Mouse (Mus musculus) brain, embryonic 18.5 days (tissue): ENCODE data around the gene Tbx6.

Source experiments
- DNase-seq: peaks from one replicate; pipeline ENCODE4 v3.0.0-alpha.2; 2012; ENCODE audit warnings: low read depth, low spot score

Tbx6 gene

DNA sequence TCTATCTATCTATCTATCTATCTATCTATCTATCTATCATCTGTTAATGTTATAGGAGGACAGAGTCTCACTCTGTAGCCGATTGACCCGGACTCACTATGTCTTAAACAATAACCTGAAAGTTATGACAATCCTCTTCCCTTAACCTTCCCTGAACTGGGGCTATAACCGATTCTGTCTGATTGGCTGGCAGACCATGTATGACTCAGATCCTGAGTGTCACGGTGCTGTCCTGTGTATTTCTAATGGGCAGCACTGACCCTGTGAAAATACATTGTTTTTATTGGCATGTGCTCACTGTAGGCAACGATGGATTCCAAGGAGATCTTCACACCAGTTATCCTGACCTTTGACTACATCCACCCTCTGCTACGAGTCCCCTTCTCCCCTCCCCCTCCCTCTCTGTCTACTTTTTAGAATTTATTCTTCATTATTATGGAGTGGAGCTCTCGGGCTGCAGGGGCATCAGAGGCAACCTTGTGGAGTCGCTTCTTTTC lies 34.5 kb downstream of the Tbx6 start:
- DNase-seq = no peak

DNA sequence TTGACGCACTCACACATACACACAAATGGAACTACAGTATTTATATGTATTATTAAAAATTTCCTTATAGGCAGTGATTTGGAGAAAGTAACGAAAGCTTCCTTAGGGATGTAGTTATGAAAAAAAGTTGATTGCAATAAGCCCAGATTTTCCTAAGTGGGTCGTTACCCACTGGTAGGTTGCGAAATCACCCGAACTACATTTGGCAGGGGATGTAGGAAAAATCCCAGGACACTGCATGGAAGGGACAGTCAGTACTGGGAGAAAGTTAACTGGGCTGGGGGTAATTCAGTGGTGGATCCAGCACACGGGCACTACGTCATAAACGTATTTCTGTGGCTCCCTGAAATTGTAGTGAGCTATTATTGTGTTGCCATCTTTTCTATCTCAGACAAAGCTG lies 35.2 kb downstream of the Tbx6 start:
- no peak for DNase-seq

DNA sequence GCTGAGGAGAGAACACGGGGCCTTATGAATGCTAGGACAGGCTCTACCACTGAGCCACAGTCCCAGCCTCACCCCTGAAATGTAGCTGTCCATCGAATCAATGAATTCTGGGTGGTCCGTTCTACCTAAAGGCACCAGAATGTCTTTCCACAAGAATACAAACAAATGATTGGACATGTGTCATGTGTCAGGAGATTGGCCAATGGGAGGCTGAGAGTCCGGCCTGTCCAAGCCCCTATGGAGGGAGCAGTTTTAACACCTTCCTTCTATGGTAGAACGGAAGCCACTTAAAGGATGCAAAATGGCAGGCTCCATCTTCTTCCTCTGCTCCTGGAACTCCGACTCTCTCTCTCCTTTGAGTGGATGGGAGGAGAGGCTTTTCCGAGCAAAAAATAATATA lies 36.3 kb downstream of the Tbx6 start:
- DNase-seq = no peak

DNA sequence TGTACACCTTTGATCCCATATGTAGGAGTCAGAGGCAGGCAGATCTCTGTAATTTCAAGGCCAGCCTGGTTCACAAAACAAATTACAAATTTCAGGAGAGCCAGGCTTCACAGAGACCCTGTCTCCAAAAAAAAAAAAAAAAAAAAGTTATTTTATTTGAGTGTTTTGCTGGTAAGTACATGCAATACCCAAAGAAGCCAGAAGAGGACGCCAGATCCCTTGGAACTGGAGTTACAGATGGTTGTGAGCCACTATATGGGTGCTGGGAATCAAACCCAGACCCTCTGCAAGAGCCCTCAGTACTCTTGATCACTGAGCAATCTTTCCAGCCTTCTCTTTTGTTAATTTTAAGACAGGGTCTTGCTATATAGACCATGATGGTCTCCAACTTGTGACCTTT lies 37.5 kb downstream of the Tbx6 start:
- DNase-seq = no peak

DNA sequence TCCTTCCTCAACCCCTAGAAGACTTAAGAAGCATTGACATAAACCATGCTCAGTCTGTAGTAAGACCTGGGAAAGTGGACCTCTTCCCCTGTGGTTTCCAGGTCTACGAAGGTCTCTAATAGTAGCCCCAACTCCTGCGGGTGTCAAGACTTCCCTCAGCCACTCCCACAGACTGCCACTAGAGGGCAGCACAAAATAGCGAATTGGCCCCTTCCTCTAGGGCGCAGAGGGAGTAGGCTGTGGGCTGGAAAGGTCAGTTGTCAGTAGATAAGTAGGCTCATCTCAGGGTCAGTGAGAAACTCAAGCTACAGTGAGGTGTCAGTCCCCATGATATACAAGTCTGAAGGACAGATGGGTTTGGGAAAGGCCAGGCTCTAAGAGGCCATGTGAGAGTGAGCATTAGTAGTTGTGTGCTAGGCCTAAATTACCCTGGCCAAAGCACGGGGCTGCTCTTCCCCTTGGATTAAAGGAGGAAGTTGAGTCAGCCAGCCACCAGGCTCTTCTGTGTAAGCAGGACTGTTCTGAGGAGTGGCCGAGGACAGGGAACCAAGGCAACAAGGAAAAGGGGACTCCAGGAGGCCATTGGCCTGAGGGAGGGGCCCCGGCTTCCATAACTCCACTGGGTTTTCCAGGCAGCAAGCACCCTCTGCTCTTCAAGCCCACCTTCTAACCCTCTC lies 40.7 kb downstream of the Tbx6 start:
- DNase-seq = no peak

DNA sequence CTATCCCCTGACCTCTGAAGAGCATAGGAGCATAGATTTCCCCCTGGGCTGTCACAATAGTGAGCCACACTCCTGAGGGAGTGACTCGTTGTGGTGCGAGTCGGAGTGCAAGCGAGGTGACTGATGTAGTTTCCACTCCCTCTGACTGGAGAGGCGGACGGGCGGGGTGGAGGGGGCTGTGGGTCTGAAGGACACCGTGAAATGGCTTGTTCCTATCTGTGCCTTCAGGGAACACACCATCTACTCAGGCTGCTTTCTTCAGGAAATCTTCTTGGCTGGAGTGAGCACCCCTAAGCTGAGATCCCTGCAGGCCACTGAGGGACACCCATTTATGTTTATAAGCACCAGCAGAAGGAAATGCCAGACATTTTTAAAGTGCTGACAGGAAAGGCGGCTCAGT lies 41.5 kb downstream of the Tbx6 start:
- no peak for DNase-seq

DNA sequence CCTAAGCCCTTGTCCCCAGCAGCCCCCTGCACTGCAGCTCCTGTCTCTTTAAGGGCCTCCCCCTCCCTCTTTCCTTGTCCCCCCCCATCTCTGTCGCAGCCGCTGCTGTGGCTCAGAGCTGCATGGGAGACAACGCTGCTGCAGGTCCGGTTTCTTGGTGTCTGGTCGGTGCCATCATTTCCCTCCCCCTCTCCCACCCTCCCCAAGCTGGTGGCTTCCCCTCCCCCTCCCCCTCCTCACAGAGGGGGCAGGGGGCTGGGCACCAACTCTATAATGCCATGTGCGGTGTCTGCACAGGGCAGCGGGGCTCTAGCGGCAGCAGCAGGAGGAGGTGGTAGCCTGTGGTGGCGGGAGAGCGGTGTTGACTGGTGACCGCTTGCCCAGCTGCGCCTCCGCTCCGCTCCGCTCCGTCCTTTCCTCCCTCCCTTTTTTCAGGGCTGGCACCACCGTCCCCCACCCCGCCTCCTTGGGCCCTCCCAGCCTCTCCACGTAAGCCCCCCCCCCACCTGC lies 42.0 kb downstream of the Tbx6 start:
- no peak for DNase-seq

DNA sequence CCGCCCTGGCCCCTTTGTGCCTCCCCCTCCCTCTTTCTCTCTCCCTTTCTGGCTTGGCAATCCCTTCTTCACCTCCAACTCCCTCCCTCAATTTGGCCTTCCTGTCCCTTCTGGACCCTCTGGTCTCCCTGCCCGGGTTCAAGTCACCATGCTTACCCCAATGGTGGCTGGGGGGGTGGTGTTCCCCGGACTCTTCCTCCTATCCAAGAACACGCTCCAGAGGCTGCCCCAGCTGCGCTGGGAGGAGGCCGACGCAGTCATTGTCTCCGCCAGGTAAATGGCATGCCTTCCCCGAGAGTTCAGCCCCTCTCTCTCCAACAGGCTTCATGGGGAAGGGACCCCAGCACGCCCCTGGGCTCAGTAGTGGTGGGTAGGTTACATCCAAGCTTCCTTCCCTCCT lies 42.7 kb downstream of the Tbx6 start:
- DNase-seq = no peak

DNA sequence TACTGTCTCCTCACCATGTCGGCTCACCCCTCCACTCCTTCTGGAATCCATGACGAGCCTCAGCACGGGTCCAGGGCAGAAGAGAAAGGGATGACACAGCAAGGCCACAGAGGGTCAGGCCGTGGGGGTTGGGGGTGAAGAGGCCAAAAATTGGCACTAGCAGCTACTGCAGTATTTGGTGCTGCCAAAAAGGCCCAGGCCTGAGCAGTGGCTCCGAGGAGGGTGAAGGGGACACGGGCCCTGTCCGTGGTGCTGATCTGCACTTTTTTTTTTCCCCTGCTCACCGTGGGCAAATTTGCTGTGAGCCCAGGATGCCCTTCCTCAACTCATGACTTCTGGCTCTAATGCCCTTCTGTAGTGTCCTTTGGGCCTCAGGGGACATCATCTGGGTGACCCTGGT lies 44.1 kb downstream of the Tbx6 start:
- no peak for DNase-seq

DNA sequence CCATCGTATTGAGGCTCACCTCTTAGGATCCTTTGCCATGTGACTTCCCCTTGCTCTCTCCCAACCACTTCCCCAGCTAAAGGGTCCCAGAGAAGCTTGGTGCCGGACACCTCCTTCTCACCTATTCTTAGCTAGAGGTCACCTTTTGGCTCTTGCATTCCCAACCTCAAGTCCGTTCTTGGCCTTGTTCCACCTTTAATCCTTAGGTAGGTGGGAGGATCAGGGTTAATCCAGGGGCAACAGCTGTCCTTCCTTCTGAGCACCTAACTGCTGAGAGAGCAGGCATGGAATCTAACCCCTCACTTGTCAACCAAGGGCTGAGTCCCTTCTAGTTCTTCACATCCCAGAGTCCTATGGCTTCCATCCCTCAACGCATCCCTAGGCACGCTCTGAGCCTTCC lies 44.7 kb downstream of the Tbx6 start:
- DNase-seq = no peak

DNA sequence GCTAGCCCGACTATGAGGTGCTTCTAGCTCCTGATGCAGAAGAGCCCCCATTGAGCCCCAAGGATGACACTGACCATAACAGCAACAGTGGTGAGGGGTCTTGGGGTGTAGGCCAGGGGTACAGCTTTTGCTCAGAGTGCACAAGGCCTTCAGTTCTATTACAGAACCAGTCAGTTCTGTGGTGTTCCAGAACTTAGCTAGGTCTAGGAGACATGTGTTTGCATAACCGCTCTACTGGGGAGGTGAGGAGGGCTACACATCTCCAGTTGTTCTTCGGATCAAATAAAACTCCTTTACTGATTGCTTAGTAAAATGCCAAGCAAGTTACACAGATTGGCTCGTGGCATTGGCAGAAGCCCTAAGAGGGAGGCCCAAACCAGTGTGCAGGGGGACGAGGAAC lies 50.3 kb downstream of the Tbx6 start, which contains the start of gene 4930451I11Rik:
TSS of gene 4930451I11Rik (minus strand) at position 101 of the 400 bp plus-strand sequence.
- no peak for DNase-seq

DNA sequence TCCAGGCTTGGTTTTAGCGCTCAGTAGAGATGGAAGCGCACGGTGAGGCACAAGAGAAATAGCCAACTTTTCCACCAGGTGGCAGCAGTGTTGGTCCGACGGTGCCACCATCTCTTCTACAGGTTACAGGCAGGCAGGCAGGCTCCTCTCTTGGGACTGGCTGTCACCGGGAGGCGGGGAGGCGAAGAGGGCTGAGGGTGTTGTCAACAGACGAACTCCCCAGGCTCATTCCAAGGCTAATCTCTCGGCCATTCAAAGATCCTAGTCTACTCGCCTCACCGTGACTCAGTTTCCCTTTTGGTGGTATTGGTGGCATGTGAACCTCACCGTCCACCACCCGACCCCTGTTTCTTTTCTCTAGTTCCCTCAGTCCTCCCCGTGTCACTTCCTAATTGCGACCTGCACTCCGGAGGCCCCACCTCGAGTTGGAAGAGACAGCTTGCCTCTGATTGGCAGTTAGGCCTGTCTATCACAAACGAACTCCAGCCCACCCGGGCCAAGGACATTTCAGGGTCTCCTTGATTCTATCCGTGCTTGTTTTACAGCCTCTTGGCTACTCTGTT lies 50.8 kb downstream of the Tbx6 start:
- DNase-seq = no peak

DNA sequence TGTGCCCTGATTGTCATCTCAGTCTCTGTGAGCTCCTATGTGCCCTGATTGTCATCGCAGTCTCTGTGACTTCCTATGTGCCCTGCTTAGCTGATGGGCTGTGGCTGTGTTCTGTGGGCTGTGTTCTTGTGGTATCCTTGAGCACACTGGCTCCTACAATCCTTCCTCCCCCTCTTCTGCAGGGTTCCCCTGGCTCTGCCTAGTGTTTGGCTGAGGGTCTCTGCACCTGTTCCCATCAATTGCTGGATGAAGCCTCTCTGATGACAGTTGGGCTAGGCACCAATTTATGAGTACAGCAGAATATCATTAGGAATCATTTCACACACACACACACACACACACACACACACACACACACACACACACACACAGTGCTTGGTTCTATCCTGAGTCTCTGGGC lies 52.0 kb downstream of the Tbx6 start:
- DNase-seq = no peak
